Mouse (Mus musculus): Measurements from ENCODE around the gene Clcnkb.

DNA sequence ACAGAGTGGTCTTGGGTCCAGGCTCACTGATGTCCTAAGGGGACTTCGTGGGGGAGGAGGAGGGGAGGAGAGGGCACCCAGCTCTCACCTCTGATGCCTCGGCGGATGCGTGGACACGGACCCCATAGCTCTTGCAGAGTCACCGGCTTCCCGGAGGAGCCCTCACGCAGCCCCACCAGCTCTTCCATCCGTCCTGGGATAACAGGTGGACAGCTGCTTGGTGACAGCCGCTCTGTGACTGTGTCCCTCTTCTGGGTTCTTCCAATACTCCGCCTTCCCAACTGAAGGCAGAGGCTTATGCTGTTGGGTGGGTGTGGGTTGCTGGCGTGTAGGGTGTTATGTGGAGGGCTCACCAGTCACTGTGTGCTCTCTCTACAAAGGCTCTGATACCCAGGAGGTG is 18.0 kb downstream of the Clcnkb start:
- TF ChIP-seq CTCF (IDR thresholded peaks at IDR 0.05; ENCODE audit: low read depth) (no peak), EP300 (optimal IDR thresholded peaks at IDR 0.05) (no peak)

Measured in stomach, postnatal 0 days (tissue).